Mouse (Mus musculus) midbrain, embryonic 16.5 days (tissue): ENCODE data around the gene Gpatch8. TPM values are rescaled to one million over a fixed set of nuclear protein-coding genes. Genes with fewer than 3 reads are reported as not detected.

ENCODE experiments used
- ATAC-seq: fragments of 200-750 bp; cut with Nextera tagmentation; 2 replicates; pipeline ENCODE4 v1.8.0; 2017; ENCODE audit warnings: moderate TSS enrichment
- H3K27ac ChIP-seq: fragments of 300-500 bp; sonication (generic); 2 replicates; pipeline ENCODE4 v1.5.1; 2014; ENCODE audit warnings: mild to moderate bottlenecking, low read length, mixed read lengths
- H3K27me3 ChIP-seq: fragments of 300-500 bp; sonication (generic); 2 replicates; pipeline ENCODE4 v1.6.1; 2014; ENCODE audit warnings: low read depth, low read length, mixed read lengths; ENCODE audit not compliant: control insufficient read depth, insufficient read depth
- H3K36me3 ChIP-seq: fragments of 300-500 bp; sonication (generic); 2 replicates; pipeline ENCODE4 v1.6.1; 2014; ENCODE audit warnings: mild to moderate bottlenecking, low read length, moderate library complexity, mixed read lengths; ENCODE audit not compliant: control insufficient read depth, insufficient read depth
- H3K4me1 ChIP-seq: fragments of 300-500 bp; sonication (generic); 2 replicates; pipeline ENCODE4 v1.6.1; 2014; ENCODE audit warnings: mild to moderate bottlenecking, low read length, mixed read lengths; ENCODE audit not compliant: control insufficient read depth, insufficient read depth
- H3K4me2 ChIP-seq: fragments of 300-500 bp; sonication (generic); 2 replicates; pipeline ENCODE4 v1.6.1; 2014; ENCODE audit warnings: mild to moderate bottlenecking, low read length, mixed read lengths
- H3K4me3 ChIP-seq: fragments of 300-500 bp; sonication (generic); 2 replicates; pipeline ENCODE4 v1.5.1; 2014; ENCODE audit warnings: low read depth, mild to moderate bottlenecking, low read length, moderate library complexity, mixed read lengths
- H3K9ac ChIP-seq: fragments of 300-500 bp; sonication (generic); 2 replicates; pipeline ENCODE4 v1.6.1; 2014; ENCODE audit warnings: low read depth, low read length, mixed read lengths
- H3K9me3 ChIP-seq: fragments of 300-500 bp; sonication (generic); replicated peaks from 2 replicates; pipeline ENCODE4 v1.6.1; 2014; ENCODE audit warnings: mild to moderate bottlenecking, low read length, mixed read lengths; ENCODE audit not compliant: control insufficient read depth, poor library complexity, severe bottlenecking
- WGBS: fragments of 180-500 bp; shearing (Covaris S2); extraction: QIAGEN DNeasy Blood & Tissue Kit; methylation state at CpG from one replicate; pipeline ENCODE4 v1.1.7; 2014; 5-methylcytosine and 5-hydroxymethylcytosine counted together
- polyA plus RNA-seq: library from polyadenylated mRNA; unstranded; fragments of >200 nt; fragmentation: Nextera tagmentation; extraction: Ambion mirVana; gene quantifications from 2 replicates; pipeline ENCODE4 v1.2.1, GENCODE M21; 2015

Gene Gpatch8
- 64.1 and 64.5 TPM in 2 replicates for polyA plus RNA-seq

DNA sequence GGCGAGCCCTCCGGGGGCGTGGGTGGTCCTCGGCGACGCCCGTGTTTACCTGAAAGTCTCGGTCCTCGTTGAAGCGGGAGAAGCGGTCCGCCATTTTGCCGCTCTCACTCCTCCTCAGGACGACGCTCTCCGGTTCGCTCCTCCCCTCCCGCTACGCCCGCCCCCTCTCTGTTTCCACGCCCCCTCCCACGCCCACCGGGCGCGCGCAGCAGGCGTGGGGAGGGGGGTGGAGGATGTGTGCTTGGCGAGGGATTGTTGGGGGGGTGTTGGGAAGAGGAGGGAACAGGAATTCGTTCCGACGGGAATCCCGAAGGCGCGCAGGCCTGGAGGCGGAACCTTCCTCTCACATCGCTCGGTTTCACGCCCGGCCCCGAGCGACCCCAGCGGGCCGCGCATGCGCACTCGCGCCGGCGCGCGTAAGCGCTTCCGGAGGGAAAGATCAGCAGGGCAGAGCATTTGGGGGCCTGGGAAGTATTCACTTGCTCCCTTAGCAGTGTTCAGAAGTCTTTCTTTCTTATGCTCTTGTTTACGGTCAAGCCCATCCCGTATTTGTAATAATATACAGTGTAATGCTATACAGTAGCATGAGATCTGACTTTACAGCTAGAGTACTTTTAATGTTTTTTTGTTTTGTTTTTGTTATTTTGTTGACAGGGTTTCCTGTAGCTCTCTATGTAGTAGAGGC lies at the start of gene Gpatch8:
Gpatch8 (minus strand) TSS at position 362 of the 685 bp plus-strand sequence.
- WGBS = under 1% methylated on average over 38 of the region's 55 CpGs
- Histone ChIP-seq H3K9ac (peak within 1 kb of the TSS; percentile 84), H3K4me1 (peaks cover 28% of the 10 kb centered on the region), H3K36me3 (no peaks in the 10 kb centered on the region), H3K27ac (peak within 1 kb of the TSS; percentile 96), H3K4me2 (peak within 1 kb of the TSS; percentile 91), H3K27me3 (no peaks in the 10 kb centered on the region), H3K4me3 (peak within 1 kb of the TSS; percentile 61), H3K9me3 (no peaks in the 10 kb centered on the region)
- peak; percentile 95 for ATAC-seq

DNA sequence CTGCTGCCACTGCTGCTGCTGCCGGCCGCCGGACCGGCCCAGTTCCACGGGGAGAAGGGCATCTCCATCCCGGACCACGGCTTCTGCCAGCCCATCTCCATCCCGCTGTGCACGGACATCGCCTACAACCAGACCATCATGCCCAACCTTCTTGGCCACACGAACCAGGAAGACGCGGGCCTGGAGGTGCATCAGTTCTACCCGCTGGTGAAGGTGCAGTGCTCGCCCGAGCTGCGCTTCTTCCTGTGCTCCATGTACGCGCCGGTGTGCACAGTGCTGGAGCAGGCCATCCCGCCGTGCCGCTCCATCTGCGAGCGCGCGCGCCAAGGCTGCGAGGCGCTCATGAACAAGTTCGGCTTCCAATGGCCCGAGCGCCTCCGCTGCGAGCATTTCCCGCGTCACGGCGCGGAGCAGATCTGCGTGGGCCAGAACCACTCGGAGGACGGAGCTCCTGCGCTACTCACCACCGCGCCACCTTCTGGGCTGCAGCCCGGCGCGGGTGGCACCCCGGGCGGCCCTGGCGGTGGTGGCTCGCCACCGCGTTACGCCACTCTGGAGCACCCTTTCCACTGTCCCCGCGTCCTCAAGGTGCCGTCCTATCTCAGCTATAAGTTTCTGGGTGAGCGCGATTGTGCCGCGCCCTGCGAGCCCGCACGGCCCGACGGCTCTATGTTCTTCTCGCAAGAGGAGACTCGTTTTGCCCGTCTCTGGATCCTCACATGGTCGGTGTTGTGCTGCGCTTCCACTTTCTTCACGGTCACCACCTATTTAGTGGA lies 48.8 kb upstream of the Gpatch8 start:
- peak overlapping the region; percentile 88 for H3K4me2 ChIP-seq
- H3K36me3 ChIP-seq = no peaks in the 10 kb centered on the region
- peak overlapping the region; percentile 65 for H3K9ac ChIP-seq
- peak overlapping the region; percentile 81 for H3K27ac ChIP-seq
- H3K4me1 ChIP-seq = peaks cover 32% of the 10 kb centered on the region
- H3K9me3 ChIP-seq = no peaks in the 10 kb centered on the region
- peaks cover 4% of the 10 kb centered on the region; the same call in 1 of the 2 replicates for H3K27me3 ChIP-seq
- peak; percentile 67; the same call in 1 of the 2 replicates for ATAC-seq
- peak overlapping the region; percentile 48 for H3K4me3 ChIP-seq
- under 1% methylated on average over 66 of the region's 74 CpGs for WGBS

DNA sequence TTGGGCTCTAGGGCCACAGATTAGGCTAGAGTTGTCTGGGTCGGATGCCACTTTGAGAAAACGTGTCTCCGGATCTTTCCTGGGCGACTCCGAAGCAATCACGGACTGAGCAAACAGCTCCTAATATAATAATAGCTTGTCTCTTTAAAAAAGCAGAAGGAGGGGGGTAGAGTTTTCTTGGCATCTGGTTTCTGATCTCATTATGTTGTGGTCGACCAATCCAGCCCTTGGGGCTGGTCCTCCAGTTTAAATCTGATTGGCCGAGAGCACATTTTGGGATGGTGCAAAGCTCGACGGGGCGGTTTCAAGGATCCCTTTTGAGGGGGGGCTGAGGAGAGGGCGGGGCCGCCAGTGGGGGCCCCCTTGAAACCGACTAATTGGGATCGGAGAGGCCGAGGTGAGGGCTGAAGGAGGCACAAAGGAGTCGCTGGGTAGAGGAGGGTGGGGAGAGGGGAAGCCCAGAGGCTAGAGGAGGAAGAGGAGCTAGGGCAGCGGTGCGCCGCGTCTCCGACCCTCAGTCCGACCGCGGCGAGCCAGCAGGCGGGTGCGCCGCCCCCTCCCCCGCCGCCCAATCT lies 47.9 kb upstream of the Gpatch8 start, which contains the start of gene Fzd2:
Fzd2 (plus strand) TSS at position 387 of the 575 bp plus-strand sequence.
- peak within 1 kb of the TSS; percentile 81 for H3K27ac ChIP-seq
- ATAC-seq = peak; percentile 93
- H3K4me1 ChIP-seq = peaks cover 32% of the 10 kb centered on the region
- no peaks in the 10 kb centered on the region for H3K36me3 ChIP-seq
- peak within 1 kb of the TSS; percentile 48 for H3K4me3 ChIP-seq
- under 1% methylated on average over 18 of the region's 31 CpGs for WGBS
- H3K27me3 ChIP-seq = peaks cover 4% of the 10 kb centered on the region; the same call in 1 of the 2 replicates
- peak within 1 kb of the TSS; percentile 65 for H3K9ac ChIP-seq
- no peaks in the 10 kb centered on the region for H3K9me3 ChIP-seq
- peak within 1 kb of the TSS; percentile 88 for H3K4me2 ChIP-seq

DNA sequence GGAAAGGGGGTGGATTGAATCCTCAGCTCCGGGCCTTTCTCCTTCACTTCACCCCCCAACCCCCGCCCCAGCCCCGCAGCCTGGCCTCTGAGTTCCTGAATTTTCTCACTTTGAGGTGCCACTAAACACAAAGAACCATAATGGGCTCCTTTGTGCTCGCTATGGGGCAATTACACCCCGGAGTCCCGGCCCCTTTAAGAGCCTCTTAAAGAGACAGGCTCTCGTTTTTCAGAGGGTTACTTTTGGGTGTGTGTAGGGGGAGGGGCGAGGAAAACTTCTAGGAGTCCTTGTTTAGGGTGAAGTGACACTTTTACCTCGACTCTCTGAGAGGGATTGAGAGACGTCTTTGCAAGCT lies 47.3 kb upstream of the Gpatch8 start:
- WGBS = 3% methylated on average over 10 of the region's 10 CpGs
- Histone ChIP-seq H3K4me1 (peaks cover 31% of the 10 kb centered on the region), H3K9ac (peak overlapping the region; percentile 54), H3K36me3 (no peaks in the 10 kb centered on the region), H3K27me3 (peaks cover 4% of the 10 kb centered on the region; the same call in 1 of the 2 replicates), H3K4me2 (peak overlapping the region; percentile 88), H3K27ac (peak overlapping the region; percentile 77), H3K4me3 (peak overlapping the region; percentile 48), H3K9me3 (no peaks in the 10 kb centered on the region)
- ATAC-seq = peak; percentile 64

DNA sequence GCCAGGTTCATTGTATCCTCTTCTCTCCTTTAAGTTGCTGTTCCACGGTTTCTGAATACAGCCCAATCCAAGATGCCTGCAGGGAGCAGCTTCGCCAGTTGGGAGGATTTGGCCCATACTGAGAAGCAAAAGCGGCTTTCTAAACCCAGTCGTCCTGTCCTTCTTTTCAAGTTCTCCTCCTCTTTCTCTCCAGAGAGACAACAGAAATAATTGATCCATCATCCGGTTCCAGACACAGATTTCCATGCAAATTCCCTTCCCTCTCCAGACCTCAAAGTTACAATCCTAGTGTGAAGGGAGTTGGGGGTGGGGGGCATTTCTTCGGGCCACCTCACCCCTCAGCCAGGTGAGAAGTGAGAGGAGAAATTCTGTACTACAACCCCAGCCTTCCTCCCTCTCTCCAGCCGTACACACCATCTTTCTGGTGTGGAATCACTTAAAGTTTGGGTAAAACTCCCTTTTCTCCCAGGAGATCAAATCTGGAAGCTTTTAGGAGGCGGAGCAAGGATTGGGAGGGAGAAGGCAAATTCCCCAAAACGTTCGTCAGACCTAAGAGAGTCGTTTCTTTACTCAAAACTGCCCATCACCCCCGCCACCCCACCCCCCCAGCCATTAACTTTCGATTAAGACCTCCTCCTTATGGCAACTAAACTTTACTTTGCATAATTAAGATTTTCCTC lies 46.8 kb upstream of the Gpatch8 start:
- ATAC-seq = no peak
- WGBS = 2% methylated on average over 13 of the region's 13 CpGs
- H3K4me1 ChIP-seq = peaks cover 30% of the 10 kb centered on the region

DNA sequence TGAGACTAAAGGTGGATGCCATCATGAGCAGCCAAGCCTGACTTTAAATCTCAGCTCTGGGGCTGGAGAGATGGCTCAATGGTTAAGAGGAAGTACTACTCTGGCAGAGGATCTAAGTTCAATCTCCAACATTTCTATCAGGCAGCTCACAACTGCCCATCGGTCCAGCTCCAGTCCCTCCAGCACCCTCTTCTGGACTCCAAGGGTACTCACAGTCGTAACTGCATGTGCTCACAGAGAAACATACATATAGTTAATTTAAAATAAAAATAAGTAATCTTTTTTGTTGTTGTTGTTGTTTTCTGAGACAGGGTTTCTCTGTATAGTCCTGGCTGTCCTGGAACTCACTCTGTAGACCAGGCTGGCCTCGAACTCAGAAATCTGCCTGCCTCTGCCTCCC lies 43.7 kb upstream of the Gpatch8 start:
- Histone ChIP-seq H3K4me1 (peaks cover 18% of the 10 kb centered on the region), H3K36me3 (no peaks in the 10 kb centered on the region), H3K4me2 (no peak overlapping the region), H3K27me3 (peaks cover 4% of the 10 kb centered on the region), H3K27ac (no peak overlapping the region), H3K9ac (no peak overlapping the region), H3K4me3 (no peak overlapping the region), H3K9me3 (no peaks in the 10 kb centered on the region)
- 87% methylated on average over 3 of the region's 3 CpGs for WGBS
- ATAC-seq = no peak

More for the DNA sequence above, 46.8 kb upstream of the Gpatch8 start:
- Histone ChIP-seq H3K4me2 (peak overlapping the region; percentile 88), H3K36me3 (no peaks in the 10 kb centered on the region), H3K9ac (peak overlapping the region; percentile 54), H3K4me3 (peak overlapping the region; percentile 48), H3K27ac (peak overlapping the region; percentile 77), H3K9me3 (no peaks in the 10 kb centered on the region), H3K27me3 (peaks cover 4% of the 10 kb centered on the region; the same call in 1 of the 2 replicates)

DNA sequence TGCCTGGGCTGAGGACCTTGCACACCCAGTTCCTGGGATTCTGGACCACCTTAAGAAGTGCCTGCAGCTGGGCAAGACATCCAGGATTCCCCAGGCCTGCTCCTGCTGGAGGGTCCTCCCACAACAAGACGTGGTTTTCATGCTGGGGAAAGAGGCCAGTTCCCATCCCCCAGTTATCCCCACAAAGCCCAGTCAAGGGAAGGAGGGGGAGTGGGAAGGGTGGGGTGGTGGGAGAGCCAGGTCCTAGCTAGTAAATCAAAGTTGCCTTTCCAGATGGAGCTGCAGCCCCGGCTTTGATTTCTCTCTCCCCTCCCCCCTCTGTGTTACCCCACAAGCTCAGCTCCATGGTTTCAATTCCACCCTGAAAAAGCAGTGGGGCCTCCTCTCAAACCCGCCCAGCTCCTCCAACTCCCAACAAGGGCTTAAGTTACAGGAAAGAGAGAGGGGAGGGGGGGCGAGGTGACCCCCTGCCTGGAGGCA lies 39.2 kb upstream of the Gpatch8 start:
- no peak overlapping the region for H3K9ac ChIP-seq
- 13% methylated on average over 3 of the region's 4 CpGs for WGBS
- ATAC-seq = no peak
- no peak overlapping the region for H3K4me3 ChIP-seq
- peaks cover 4% of the 10 kb centered on the region; the same call in 1 of the 2 replicates for H3K4me1 ChIP-seq
- H3K4me2 ChIP-seq = no peak overlapping the region
- no peaks in the 10 kb centered on the region for H3K36me3 ChIP-seq
- no peaks in the 10 kb centered on the region for H3K9me3 ChIP-seq
- H3K27ac ChIP-seq = no peak overlapping the region
- H3K27me3 ChIP-seq = peaks cover 4% of the 10 kb centered on the region

DNA sequence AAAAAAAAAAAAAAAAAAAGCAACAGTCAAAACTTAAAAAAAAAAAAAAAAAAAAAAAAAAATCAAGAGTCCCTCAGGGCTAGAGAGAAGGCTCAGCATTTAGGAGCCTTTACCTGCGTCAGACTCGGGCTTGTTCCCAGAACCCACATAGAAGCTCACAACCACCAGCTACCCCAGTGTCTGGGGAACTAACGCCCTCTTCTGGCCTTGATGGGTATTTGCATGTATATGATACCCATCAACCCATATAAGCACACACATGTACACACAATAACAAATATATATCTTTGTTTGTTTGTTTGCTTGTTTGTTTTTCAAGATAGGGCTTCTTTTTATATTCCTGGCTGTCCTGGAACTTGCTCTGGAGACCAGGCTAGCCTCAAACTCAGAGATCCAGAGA lies 31.4 kb upstream of the Gpatch8 start:
- WGBS = 70% methylated on average over 3 of the region's 3 CpGs
- peaks cover 3% of the 10 kb centered on the region; the same call in 1 of the 2 replicates for H3K27me3 ChIP-seq
- H3K9me3 ChIP-seq = no peaks in the 10 kb centered on the region
- no peak overlapping the region for H3K4me2 ChIP-seq
- H3K9ac ChIP-seq = no peak overlapping the region
- no peak overlapping the region for H3K27ac ChIP-seq
- no peaks in the 10 kb centered on the region for H3K4me1 ChIP-seq
- no peaks in the 10 kb centered on the region for H3K36me3 ChIP-seq
- no peak overlapping the region for H3K4me3 ChIP-seq
- ATAC-seq = no peak
